Mouse (Mus musculus) gastrocnemius, adult 18-20 months (tissue): ENCODE results near the gene Tmem120b. TPM values are rescaled to one million over a fixed set of nuclear protein-coding genes. Genes with fewer than 3 reads are reported as not detected.

Experiments used
- DNase-seq: peaks from one replicate; pipeline ENCODE4 v3.0.0; 2021; ENCODE audit warnings: low spot score
- long read RNA-seq, 2 experiments: library from polyadenylated mRNA; stranded (forward); transcript quantifications; one replicate each; pipeline ENCODE4 v2.0.0; 2021
- total RNA-seq, 2 experiments: library from RNA; stranded (reverse); gene quantifications; 2 replicates each; pipeline ENCODE4 v1.2.3; 2021

The Tmem120b gene
- total RNA-seq = 10 to 100 TPM; 16.8 to 19.6 TPM
- long read RNA-seq, experiment 1, transcript Tmem120b-201 (12 exons, 2,164 nt) = major isoform, 24 of 30 reads
- long read RNA-seq, experiment 1, partial matches to known transcripts = 1 of 30 reads
- long read RNA-seq, experiment 1, other reads (novel, unspliced or antisense) = 5 of 30 reads
- long read RNA-seq, experiment 2, transcript Tmem120b-201 (12 exons, 2,164 nt) = major isoform, 21 of 27 reads
- long read RNA-seq, experiment 2, partial matches to known transcripts = 0 of 27 reads
- long read RNA-seq, experiment 2, other reads (novel, unspliced or antisense) = 6 of 27 reads

DNA sequence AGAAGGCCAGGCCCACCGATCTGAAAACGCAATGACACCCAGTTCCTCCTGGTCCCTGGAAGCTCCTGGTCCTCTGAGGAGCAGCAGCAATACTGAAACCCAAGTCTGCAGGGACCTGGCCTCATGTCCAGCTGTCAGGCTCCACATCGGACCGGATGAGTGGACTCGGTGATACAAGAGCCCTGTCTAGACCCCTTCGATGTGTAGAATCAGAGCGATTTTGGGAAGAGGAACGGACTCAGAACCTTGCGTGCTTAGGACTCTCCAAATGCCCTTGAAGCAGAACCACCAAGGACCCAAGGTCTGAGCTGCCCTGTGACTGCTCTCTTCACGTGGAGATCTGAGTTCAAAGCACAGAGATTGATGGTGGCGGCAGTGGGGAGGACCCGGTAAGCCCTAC is at the start of gene Tmem120b:
Tmem120b (plus strand) TSS at position 301 of the 400 bp plus-strand sequence.
- no peak for DNase-seq

- no peak for DNase-seq
These were observed 48.7 kb upstream of the Tmem120b start for GRCm38 (mm10) chr5:123019336-123020016.

DNA sequence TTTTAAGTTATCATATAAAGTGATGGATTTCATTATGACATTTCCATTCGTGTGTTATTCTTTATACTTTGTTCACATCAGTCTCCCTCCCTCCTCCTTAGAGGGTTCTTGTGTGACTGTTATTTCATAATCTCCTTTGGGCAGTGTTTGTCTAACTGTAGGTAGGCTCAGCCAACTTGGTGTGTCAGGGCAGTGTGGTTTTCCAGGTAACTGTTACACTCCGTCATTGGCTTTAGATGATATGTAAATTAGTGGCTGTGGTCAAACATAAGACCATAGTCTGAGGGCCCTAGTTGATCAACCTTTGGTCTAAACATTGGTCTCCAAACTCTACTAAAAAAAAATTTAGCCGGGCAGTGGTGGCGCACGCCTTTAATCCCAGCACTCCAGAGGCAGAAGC is 47.8 kb upstream of the Tmem120b start:
- no peak for DNase-seq

GRCm38 (mm10) chr5:123021438-123021837 is 46.8 kb upstream of the Tmem120b start:
- DNase-seq = no peak

GRCm38 (mm10) chr5:123023049-123023448 is 45.2 kb upstream of the Tmem120b start:
- no peak for DNase-seq

- peak; percentile 64 for DNase-seq
These were observed 43.9 kb upstream of the Tmem120b start for GRCm38 (mm10) chr5:123024312-123024711.

DNA sequence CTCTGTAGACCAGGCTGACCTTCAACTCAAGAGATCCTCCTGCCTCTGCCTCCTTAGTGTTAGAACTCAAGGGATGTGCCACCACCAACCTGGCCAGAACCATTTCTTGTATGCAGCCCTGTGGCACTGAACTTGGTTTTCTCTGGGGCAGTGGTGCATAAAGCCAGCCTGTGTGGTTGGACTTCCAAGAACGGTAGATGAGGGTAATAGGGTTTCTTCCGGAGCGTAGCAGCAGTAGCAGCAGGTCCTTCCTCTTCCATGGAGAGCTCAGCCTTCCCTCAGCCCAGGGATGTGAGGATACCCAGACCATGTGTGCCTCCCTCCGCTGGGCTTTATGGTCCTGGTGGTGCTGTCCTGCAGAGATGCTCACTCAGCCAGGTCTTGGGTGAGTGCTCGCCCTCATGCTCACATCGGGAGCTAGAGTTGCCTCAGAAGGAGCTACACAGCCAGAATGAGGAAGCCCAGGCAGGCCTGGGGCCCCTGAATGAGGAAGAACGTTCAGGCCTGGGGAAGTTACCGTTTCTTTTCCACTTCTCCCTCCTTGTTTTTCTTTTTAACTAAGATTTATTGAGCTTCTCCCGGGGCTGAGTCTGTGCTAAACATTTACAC is 43.1 kb upstream of the Tmem120b start:
- DNase-seq = no peak

DNA sequence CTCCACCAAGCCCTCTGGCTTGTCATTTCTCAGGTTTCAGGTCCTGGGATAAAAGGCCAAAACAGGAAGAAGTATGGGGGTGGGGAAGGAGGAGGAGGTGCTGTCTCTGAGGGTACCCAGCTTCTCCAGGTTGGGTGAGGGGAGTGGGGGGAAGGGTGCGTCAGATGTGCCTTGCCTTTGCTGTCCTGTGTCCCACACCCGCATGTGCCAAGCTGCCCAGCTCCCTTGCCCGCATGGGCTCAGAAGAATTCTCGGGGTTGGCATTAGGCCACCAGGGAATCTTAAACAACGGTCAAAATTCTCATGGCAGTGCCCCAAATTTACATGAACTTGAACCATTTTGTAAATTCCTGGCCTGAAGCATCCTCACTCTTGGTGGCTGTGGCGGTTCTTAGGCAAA is 41.8 kb upstream of the Tmem120b start:
- no peak for DNase-seq

DNA sequence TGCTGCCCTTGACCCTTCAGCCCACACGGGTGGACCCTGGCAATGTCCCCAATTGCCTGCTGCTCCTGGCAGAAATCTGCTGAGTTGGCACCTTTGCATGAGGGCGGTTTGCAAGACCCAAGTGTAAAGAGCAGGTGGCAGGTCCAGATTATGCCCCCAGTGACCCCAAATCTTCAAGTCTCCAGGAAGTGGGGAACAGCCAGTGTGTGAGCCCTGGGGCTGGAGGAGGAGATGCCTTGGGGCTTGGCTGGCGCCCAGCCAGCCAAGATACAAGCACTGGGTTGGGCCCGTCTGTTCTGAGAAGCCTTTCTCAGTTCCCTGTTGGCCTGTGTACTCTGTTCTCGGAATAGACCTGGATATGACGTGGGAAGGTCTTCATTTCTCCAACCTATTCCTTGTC is 40.8 kb upstream of the Tmem120b start:
- DNase-seq = no peak

- no peak for DNase-seq
These were observed 38.5 kb upstream of the Tmem120b start for GRCm38 (mm10) chr5:123029729-123030128.

DNA sequence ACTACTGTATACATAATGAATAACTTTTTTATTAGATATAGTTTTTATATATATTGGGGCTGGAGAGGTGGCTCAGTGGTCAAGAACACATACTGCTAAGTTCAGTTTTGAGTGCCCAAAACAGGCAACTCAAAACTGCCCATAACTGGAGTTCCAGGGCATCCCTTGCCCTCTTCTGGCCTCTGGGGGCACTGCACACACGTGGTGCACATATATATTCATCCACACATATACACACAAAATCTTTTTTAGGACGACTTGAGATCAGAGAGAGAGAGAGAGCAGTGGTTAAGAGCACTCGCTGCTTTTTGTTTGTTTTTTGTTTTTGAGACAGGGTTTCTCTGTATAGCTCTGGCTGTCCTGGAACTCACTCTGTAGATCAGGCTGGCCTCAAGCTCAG is 36.9 kb upstream of the Tmem120b start:
- no peak for DNase-seq

DNA sequence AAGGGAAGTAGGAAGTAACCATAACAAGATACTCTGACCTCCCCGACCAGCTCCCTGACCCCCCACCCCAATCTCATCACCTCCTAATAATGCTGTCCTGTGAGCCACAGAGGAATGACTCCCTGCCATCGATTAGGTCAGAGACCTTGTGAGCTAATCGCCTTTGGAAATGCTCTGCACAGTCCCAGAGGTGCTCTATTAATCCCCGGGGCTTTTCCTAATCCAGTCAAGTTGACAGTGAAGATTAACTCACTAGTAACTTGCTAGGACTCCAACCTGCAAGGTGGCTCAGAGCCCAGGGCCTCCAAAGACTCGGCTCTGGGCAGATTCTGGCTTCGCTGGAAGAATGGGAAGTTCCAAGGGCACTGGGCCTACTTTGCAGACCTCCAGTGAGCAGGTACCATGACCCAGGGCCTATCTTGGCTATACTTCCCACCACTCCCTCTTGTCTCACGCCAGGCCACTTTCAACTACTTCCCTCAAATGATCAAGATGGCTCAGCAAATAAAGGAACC is 34.5 kb upstream of the Tmem120b start:
- DNase-seq = no peak

GRCm38 (mm10) chr5:123035089-123035488 is 33.1 kb upstream of the Tmem120b start:
- DNase-seq = no peak

DNA sequence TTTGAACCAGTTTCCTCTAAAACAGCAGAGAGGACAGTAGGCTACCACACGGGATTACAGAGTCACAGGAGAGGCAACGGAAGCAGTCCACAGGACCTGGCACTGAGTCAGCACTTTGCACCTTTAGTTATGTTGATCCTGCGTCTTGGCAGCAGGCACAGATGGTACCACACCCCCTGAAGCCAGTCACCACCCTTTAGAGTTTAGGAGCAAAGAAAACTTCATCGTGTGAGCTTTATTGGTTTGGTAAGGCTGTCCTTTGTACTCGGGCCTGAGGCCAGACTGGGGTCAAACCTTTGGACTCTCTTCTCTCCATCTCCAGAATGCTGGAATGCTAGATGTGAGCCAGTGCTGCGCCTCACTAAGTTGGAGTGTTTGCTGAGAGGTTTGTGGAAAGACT is 32.7 kb upstream of the Tmem120b start:
- DNase-seq = no peak

DNA sequence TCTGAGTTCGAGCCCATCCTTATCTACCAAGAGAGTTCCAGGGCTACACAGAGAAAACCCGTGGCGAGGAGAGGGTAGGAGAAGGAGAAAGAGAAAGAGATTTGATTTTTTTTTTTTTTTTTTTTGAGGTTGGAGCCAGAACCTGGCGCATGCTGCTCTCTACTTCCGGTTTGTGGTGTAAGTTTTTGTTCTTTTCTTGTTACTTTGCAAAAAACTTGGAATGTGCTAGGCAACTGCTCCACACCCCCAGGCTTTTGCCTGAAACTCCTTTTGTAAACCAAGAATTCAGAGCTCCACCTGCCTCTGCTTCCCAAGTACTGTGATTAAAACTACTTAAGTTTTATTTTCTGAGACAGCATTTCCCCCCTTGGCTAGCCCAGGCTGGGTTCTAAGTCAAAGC is 30.1 kb upstream of the Tmem120b start:
- DNase-seq = no peak

DNA sequence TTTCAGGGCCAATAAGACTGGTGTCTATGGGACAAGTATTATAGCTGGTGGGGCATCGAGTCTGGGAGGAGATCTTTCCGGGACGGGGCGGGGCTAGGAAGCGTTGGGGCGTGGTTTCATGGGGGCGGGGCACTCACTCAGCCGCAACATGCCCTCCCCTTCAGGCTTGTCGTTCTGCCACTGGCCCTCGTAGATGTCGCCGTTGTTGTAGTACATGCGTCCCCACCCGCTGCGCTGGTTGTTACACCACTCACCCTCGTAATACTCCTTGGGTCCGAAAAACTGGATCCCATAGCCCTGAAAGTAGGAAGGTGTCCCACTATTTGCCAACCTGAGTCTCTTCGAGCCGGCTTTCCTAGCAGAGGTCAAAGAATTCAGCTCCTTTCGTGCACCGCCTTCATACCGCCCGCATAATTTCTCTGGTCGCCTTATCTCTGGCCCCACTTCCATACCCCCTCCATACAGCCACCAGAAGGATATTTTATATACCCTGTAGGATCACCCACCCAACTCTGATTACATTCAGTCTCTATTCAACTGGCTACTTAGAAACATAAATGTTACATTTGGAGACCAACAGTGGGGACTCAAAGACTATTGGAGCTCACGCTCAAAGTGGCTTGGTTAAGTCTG is 29.0 kb upstream of the Tmem120b start:
- peak; percentile 87 for DNase-seq

- no peak for DNase-seq
These were observed 27.4 kb upstream of the Tmem120b start for GRCm38 (mm10) chr5:123040796-123041195.

DNA sequence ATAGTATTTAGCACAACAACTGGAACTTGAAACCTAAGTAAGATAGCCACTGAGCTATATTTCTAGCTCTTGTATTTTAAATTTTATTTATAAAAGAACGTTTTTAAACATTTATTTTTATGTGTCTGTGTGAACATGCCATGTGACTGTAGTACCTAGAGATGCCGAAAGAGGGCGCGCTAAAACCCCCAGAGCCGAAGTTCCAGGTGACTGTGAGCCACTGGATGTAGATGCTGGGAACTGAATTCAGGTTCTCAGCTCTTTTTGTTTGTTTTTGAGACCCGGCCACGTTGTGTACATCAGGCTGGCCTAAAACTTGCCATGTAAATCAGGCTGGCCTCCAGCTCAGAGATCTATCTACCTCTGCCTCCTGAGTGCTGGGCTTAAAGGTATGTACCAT is 24.4 kb upstream of the Tmem120b start:
- no peak for DNase-seq

DNA sequence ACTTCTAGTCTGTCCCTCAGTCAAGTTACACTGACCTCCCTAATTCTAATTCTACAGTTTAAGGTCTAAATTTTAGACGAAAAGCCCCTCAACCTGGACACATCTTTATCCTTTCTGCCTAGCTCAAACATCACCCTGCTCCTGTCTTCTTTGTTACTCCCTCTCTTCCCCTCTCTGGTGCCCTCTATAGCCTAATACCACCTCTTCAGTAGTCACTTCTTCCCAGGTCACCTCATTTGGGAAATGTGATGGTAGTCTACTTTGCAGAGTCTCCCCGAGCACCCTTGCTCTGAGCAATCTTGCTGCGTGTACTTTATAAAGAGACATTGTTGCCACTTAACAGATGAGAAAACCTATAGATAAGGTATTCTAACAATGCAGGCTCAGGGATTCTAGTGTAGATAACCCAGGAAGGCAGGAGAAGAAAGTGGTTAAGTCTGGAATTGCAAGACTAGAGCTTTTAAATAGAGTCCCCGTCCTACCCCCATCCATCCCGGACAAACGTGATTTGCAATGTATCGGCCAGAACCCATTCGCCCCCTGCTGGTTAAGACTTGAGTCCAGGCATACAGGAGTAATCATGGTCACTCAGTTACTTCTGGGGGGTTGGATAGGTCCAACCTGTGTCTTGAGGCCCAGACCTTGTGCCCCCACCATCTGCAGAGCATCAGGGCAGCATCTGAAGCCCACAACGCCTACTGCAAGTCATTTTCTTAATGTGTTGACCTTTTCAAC is 22.5 kb upstream of the Tmem120b start:
- DNase-seq = peak; percentile 83

DNA sequence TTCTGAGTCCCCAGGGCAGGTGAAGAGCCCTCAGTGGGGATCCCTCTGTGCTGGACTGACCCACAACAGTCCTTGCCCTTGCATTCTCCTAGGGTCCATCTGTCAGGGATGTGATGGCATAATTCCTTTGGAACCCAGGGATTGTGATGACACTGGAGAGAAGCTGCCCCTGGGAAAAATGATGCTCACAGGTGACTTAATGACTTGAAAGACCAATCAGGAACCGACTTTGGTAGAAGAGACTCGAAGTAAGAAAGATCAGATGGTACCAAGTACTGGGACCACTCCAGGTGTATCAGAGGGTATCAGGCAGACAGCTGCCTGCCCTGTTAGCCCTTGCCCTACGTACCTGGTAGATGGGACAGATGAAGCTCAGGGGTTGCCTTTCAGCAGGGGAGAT is 21.3 kb upstream of the Tmem120b start, which contains the start of gene Morn3:
Morn3 (minus strand) TSS at position 101 of the 400 bp plus-strand sequence.
- DNase-seq = no peak

GRCm38 (mm10) chr5:123049271-123049670 is 18.9 kb upstream of the Tmem120b start:
- DNase-seq = no peak
